Mouse (Mus musculus) megakaryocyte, embryonic 14.5 days (primary cell): ENCODE measurements around the gene Mast4.

Experiments
- FLI1 ChIP-seq: IDR thresholded peaks from 2 replicates; pipeline ENCODE4 v1.6.1; 2012; ENCODE audit warnings: low read length, inconsistent platforms, mixed read lengths
- GATA1 ChIP-seq: IDR thresholded peaks from 3 replicates; pipeline ENCODE4 v1.6.1; 2012; ENCODE audit warnings: mixed read lengths, low read length, inconsistent platforms, borderline replicate concordance

GRCm38 (mm10) chr13:102947546-102947945 lies 386.8 kb downstream of the Mast4 start:
- TF ChIP-seq FLI1 (no peak), GATA1 (no peak)
